Mouse (Mus musculus) C2C12 (cell line): Measurements from ENCODE around the gene Rpl6.

Source experiments
- CEBPB ChIP-seq: IDR thresholded peaks from one replicate; pipeline ENCODE4 v1.6.1; 2011; ENCODE audit warnings: low read depth, mild to moderate bottlenecking, control low read depth, moderate library complexity
- CTCF ChIP-seq: IDR thresholded peaks from one replicate; pipeline ENCODE4 v1.5.1; 2011; ENCODE audit not compliant: control insufficient read depth, insufficient read depth, insufficient read length
- FOSL1 ChIP-seq: IDR thresholded peaks from one replicate; pipeline ENCODE4 v1.8.0; 2011; ENCODE audit warnings: mild to moderate bottlenecking, low read length; ENCODE audit not compliant: poor library complexity, insufficient read depth, severe bottlenecking
- MAX ChIP-seq: IDR thresholded peaks from one replicate; pipeline ENCODE4 v1.6.1; 2011; ENCODE audit warnings: mild to moderate bottlenecking, control low read depth
- MYOG ChIP-seq: IDR thresholded peaks from one replicate; pipeline ENCODE4 v1.6.1; 2011; ENCODE audit not compliant: control insufficient read depth, insufficient read length; ENCODE audit errors: extremely low read depth
- USF1 ChIP-seq: IDR thresholded peaks from one replicate; pipeline ENCODE4 v1.6.1; 2011; ENCODE audit warnings: low read depth, mild to moderate bottlenecking, control low read depth, moderate library complexity

DNA sequence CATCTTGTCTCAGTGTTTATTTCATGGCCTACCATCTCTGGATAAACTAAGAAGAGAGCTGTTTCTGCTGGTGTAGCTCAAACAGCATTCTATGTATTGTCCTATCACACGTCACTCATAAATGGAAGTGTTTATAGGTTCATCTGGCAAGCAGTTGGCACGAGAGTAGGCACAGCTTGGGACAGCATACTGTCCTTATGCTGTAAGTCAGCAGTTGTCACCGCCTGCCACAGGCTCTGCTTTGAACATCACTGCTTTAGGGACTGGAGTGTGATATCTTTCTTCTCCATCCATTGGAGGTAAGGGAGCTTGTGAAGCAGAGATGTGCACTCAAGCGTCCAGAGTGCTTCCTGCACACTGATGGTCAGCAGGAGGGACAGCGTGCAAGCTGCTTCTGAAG lies 35.6 kb downstream of the Rpl6 start:
- no peak for TF ChIP-seq CTCF
- no peak for TF ChIP-seq USF1
- TF ChIP-seq MAX: no peak
- TF ChIP-seq MYOG: no peak
- no peak for TF ChIP-seq CEBPB
- no peak for TF ChIP-seq FOSL1
